Mouse (Mus musculus) brain, adult 2 months (tissue): ENCODE results near the gene Rnf34.
A peak's percentile ranks its signal among the peaks of the same experiment; 100 is the strongest.

Experiments
- DNase-seq: peaks from one replicate; pipeline ENCODE4 v3.0.0; 2011; ENCODE audit warnings: low read depth, low spot score

Gene Rnf34

DNA sequence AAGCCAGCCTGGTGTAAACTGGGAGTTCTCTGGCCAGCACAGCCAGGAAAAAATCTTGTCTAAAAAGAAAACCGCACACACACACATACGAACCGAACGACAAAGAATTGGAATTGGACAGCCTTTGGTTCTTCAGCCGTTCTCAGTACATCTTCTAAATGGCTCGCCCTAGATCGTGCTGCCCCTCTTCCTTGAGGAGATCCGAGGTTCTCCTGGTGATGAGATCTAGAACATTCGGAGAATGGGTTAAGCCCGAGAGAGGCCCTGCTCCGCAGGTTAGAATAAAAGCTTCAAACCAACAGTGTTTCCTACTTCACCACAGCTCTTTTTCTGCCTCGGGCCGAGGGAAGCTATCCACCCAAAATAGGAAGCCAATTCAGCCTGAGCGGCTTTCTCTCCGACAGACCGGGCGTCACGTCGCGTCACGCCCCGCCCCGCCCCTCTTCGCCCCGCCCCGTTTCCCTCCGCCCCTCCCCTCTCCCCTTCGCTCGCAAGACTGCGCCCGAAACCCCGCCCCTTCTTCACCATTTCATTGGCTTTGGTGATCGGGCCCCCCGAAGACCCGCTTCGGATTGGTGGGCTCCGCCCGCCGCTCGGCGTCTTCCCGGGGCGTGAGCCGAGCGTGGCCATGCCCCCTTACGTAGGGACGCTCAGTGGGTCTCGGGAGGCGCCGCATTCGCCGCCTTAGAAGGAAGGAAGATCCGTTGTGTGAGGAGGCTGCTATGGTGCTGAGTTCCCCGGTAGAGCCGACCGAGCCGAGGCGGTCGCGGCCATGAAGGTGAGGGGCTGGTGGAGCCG, at the start of gene Rnf34:
Rnf34 (plus strand) TSS at position 528 of the 798 bp plus-strand sequence.
- peak; percentile 99 for DNase-seq

DNA sequence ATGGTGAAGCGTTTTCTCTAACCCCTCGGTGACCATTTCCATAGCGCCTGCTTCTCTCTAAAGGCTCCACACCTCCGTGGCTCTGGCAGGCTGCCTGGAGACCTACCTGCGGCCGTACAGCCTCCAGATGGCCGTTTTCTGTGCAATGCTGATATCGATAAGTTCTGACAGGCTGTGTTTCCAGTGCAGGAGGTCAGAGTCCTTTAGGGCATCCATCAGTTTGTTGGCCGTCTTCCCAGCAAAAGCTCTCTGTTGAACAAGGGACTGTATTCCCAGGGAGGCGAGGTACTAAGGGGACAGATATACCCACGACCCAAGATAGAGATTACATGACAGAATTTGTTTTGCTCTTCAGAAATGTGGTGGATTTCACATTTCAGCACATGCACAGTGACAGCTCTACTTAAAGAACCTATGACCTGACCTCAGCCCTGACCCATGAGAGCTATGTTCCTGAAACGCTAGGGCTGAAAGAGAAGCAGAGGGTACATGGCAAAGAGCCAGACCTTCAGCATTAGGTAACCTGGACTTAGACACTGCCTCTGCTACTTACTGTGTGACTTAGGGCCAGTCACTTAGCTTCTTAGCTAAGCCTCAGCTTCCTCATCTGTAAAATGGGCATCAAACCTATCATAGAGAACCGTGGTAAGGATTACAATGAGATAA, 49.4 kb upstream of the Rnf34 start:
- DNase-seq = peak; percentile 60

DNA sequence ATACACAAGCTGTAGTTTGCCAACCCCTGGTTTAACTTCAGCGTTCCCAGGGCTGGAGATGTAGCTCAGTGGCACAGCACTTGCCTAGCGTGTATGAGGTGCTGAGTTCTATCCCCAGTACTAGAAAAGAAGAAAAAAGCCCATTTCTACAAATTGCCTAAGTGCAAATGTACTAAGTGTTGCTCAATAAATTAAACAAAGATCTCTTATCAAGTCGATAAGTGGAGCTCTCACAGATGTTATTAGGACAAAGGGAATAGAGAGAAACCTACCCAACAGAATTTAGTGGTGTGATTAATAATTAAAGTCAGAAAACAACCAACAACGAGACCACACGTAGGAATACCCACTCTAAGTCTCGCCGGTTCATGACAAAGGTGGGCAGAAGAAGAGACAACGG, 48.2 kb upstream of the Rnf34 start:
- no peak for DNase-seq

- DNase-seq = no peak
Measured at GRCm38 (mm10) chr5:122802706-122803105, 47.1 kb upstream of the Rnf34 start.

DNA sequence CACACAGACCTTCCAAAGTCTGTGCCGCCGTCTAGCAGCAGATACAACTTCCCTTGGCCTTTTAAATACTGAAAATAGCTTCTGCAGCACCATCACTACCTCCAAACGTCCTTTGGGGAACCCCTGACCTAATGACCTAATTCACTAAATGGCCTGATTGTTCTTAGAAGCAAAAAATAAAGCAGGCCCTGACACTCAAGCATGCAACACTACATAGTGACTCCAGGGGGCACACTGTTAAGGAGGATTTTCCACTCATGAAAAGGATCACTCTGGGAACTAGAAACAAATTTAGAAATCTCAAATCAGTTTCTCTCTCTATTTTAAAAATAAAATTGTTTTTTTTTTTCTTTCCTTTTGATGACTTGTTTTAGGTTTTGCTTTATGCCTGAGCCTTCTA, 44.3 kb upstream of the Rnf34 start:
- DNase-seq = peak; percentile 40

DNA sequence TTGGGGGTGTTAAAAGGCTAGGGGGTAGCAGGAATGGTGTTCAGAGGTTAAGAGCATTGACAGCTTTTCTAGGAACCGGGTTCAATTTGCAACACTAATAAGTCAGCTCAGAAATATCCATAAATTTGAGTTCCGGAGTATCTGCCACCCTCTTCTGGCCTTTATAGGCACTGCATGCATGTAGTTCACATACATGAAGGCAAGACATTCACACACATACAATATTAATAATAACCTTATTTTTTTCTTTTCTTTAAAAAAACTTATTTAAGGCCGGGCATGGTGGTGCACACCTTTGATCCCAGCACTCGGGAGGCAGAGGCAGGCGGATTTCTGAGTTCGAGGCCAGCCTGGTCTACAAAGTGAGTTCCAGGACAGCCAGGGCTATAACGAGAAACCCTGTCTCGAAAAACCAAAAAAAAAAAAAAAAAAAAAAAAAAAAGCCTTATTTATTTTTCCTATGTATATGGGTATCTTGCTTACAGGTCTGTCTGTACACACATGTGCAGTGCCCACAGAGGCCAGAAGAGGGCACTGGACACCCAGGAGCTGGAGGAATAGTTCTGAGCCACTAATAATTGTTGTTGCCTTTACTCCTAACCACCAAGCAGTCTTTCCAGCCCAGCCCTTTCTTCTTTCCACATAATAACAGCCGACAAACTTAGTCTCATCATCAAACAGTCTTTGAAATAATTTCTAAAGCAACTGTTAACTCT, 38.3 kb upstream of the Rnf34 start:
- DNase-seq = peak; percentile 85

DNA sequence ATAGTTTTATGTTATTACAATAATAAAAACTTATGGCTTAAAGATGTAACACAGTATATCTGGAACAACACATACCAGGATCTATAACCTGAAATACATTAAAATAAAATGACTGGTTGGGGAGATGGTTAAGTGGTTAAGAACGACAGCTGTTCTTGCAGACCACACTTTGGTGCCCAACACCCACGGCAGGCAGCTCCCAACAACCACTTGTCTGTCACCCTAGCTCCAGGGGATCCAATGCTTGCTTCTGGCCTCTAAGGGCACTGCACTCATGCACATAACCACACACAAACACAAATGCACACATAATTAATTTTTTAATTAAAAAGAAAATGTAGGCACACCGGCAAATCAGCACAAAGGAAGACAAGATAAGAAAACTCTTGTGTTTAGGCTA, 37.1 kb upstream of the Rnf34 start:
- no peak for DNase-seq

DNA sequence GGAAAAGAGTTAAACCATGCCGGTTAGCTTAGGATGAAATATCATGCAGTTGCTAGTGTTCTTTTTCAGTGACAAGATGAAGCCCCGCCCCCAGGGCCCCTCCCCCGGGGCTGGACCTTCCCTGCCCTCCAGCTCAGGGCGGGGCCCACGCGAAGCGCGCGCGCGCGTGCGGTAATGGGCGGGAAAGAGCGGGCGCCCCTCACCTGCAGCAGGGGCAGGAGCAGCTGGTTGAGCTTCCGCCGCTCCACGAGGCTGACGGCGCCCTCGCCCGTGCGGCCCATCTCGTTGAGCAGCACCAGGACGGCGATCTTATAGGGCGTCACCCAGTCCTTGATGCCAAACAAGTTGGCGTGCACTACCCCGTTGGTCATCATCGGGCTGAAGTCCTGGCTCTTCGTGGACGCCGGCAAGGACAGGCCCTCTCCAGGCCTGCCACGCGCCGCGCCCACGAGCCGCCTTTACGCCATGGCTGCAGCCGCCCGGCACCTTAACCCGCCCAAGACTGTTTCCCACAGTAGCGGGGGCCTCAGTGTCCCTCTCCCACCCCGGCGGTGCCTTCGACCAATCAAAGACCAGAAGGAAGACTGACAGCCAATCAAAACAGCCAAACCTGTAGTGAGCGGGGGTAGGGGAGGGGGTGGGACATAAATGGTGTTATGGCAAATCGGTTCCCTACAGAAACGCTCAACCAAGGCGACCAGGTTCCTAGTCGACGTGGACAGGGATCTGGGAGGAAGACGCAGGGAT, 28.9 kb upstream of the Rnf34 start, which contains the start of gene Anapc5:
Anapc5 (minus strand) TSS at position 563 of the 747 bp plus-strand sequence.
- DNase-seq = peak; percentile 99

- DNase-seq = no peak
Measured at GRCm38 (mm10) chr5:122821524-122821885, 28.3 kb upstream of the Rnf34 start.

DNA sequence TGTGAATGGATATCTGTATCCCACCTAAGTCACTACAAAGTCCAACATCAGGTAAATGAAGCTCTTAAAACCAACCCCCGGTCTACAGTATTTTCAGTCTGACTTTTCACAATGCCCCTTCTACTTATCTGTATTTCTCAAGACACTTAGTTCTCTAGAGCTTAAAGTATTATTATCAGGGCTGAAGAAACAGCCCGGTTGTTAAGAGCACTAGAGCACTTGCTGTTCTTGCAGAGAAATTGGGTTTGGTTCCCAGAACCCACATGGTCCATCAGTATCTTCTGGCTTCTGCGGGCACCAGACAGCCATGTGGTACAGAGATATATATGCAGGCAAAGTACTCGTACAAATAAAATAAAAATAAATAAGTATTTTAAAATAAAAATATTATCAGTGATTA, 27.4 kb upstream of the Rnf34 start:
- no peak for DNase-seq

- DNase-seq = no peak
Measured at GRCm38 (mm10) chr5:122823976-122824375, 25.9 kb upstream of the Rnf34 start.

DNA sequence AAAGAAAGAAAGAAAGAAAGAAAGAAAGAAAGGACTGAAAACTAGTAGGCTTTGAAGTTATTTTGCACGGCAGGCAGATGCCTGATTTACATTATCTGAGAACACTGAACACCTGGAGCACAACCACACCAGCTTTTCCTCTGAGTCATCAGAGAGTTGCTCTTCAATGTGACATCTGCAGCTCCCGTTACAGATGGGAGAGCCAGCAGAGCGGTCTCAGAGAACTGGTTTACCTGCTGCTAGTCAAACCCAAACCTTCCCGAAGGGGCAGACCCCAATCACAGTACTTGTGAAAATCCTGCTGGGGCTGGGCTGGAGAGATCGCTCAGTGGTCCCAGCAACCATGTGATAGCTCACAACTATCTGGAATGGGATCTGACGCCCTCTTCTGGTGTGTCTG, 25.4 kb upstream of the Rnf34 start:
- peak; percentile 22 for DNase-seq

GRCm38 (mm10) chr5:122825099-122825498, 24.7 kb upstream of the Rnf34 start:
- DNase-seq = no peak

GRCm38 (mm10) chr5:122832536-122832935, 17.3 kb upstream of the Rnf34 start:
- no peak for DNase-seq

DNA sequence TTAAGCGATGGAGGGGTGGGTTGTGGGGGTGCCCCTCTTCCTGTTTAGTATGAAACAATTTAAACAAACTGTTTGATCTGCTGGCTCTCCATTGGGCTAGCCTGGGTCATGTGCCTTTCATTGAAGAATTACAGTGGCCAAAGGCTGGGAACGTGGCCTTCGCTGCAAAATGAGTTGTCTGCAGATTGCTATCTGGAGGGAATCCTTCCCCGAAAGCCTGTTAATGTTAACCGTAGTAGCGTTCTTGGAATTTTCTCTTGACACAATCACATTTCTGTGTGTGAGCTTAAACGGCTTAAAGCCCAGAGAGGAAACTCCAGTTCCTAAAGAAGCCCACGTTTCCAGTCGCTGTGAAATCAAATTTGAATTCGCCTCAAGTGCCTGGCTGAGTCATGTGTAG, 16.9 kb upstream of the Rnf34 start:
- DNase-seq = peak; percentile 29

DNA sequence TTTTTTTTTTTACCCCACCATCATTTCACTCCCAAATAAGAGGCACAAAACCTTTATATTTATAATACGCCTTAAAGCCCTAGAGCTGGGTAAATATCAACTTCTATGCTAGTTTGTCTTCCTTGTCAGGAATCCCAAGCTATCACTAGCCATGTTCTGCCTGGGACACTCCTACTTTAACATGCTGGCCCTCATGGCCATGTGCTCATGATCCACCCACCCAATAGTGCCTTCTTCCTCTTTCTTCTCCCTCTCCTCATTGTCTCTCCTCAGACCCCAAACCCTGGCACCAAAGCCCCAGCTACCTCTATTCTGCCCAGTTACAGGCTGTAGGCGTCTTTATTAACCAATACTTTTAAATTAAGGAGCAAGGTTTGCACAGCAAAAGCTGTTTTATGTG, 8.7 kb upstream of the Rnf34 start:
- DNase-seq = no peak

DNA sequence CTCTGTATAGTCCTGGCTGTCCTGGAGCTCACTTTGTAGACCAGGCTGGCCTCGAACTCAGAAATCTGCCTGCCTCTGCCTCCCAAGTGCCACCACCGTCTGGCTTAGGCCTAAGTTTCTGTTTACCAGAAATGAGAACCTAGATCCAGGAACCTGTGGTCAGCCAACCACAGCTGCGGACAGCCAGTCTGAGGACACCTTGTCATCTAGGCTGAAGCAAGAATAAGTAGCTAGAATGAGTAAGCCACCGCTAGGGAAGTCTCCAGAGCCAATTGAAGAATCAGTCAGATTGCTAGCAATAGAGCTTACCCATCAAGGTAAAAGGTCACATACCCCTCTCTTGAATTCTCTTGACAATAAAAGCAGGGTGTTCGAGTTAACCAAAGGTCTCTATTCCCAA, 6.0 kb upstream of the Rnf34 start:
- DNase-seq = no peak

- DNase-seq = peak; percentile 64
Measured at GRCm38 (mm10) chr5:122850319-122851002, 613 bp downstream of the Rnf34 start.

DNA sequence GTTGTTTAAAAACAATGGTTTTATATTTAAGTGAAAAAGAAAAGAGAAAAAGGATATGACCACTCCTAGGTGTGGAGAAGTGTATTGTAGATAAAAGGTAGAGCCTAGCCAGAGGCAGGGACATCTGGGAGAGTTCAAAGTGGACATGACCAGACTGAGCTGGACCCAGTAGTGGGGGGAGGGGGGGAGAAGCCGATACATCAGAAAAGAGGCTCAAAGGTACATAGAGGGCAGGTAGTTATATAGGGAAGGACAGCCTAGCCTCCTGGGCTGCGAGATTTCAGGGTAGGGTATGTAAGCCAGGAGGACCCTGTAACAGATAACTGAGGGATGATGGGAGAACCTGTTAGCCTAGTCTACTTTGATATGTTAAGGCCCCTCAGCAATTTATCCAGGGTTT, 2.8 kb downstream of the Rnf34 start:
- DNase-seq = no peak

GRCm38 (mm10) chr5:122855858-122856257, 6.0 kb downstream of the Rnf34 start:
- no peak for DNase-seq

GRCm38 (mm10) chr5:122863053-122863452, 13.2 kb downstream of the Rnf34 start:
- DNase-seq = no peak
